8 mouse cellular contexts compared by ENCODE assay signal in the genomic region with DNA sequence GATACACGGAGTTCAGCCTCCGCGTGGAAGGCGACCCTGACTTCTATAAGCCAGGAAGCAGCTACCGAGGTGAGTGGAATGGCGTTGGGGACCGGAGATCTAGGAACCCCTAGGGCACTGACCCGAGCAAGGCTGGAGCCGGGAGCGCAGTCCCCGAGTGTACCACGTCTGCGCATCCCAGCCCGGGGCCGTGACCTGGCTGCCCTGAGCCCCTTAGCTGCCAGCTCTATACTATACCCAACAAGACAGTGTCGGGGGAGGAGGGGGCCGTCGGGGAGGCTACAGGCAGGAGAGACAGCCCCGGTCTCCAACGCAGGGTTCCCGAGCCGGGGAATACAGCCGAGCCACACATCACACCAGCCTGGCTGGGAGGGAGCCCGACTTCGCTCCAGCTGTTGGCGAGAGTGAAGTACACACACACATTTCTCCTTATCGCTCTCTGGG. TPM values are rescaled to one million over a fixed set of nuclear protein-coding genes. Genes with fewer than 3 reads are reported as not detected.
DNase-seq lines count a peak whose midpoint lies in the region; ATAC-seq lines count a peak whose summit lies in the region.

No protein-coding gene starts in this region.

- peak overlapping the region; percentile 49 for H3K4me2 ChIP-seq in liver, embryonic 15.5 days

- H3K27ac ChIP-seq in embryonic facial prominence, embryonic 10.5 days (replicated peaks): peak overlapping the region; percentile 84
- no peak overlapping the region for H3K27ac ChIP-seq in liver, embryonic 15.5 days (replicated peaks)

- peaks cover 50% of the 10 kb centered on the region for H3K4me1 ChIP-seq in embryonic facial prominence, embryonic 10.5 days
- H3K4me1 ChIP-seq in liver, embryonic 15.5 days (replicated peaks): no peaks in the 10 kb centered on the region

- peak; percentile 11 for DNase-seq in gastrocnemius, postnatal 10 days
- DNase-seq in gastrocnemius, postnatal 4 days (ENCODE audit: low spot score in 2 of 2): no peak
- DNase-seq in 3134 (ENCODE audit: extremely low read depth, insufficient read length, low spot score): peak; percentile 9
- DNase-seq in embryonic facial prominence, embryonic 10.5 days (ENCODE audit: low spot score): peak; percentile 58
- peak; percentile 20 for DNase-seq in heart, postnatal 4 days
- peak; percentile 23 for DNase-seq in right cerebral cortex, postnatal 14 days
- no peak for DNase-seq in yolk sac, embryonic 10.5 days (ENCODE audit: low spot score)

- peak overlapping the region; percentile 73 for H3K4me3 ChIP-seq in embryonic facial prominence, embryonic 10.5 days
- H3K4me3 ChIP-seq in liver, embryonic 15.5 days (replicated peaks): peak overlapping the region; percentile 15; the same call in 1 of the 2 replicates

- no peak overlapping the region for H3K9ac ChIP-seq in liver, embryonic 15.5 days

- H3K27me3 ChIP-seq in embryonic facial prominence, embryonic 10.5 days (replicated peaks; ENCODE audit: low read depth, poor library complexity, severe bottlenecking): peaks cover 58% of the 10 kb centered on the region
- peaks cover 59% of the 10 kb centered on the region for H3K27me3 ChIP-seq in liver, embryonic 15.5 days

- no peak for ATAC-seq in liver, embryonic 15.5 days (ENCODE audit: insufficient read depth)

- WGBS in embryonic facial prominence, embryonic 10.5 days: under 1% methylated on average over 27 of the region's 27 CpGs
- WGBS in liver, embryonic 15.5 days (ENCODE audit: insufficient replicate concordance): 2% methylated on average over 27 of the region's 27 CpGs

- peaks cover 7% of the 10 kb centered on the region for H3K9me3 ChIP-seq in embryonic facial prominence, embryonic 10.5 days
- no peaks in the 10 kb centered on the region for H3K9me3 ChIP-seq in liver, embryonic 15.5 days (replicated peaks)

- H3K36me3 ChIP-seq in embryonic facial prominence, embryonic 10.5 days (replicated peaks): peaks cover 4% of the 10 kb centered on the region; the same call in 1 of the 2 replicates
- no peaks in the 10 kb centered on the region for H3K36me3 ChIP-seq in liver, embryonic 15.5 days (replicated peaks)

RNA-seq across cellular contexts. Expression of gene Spon1, which starts 0.7 kb away (rescaled TPM):
- total RNA-seq in gastrocnemius, postnatal 10 days (2021): 1 to 10 TPM; 5.1 to 5.6 TPM
- 1 to 10 TPM; 6.1 to 7.1 TPM for total RNA-seq in gastrocnemius, postnatal 4 days (2021)
- 22.3 and 22.8 TPM in 2 replicates for polyA plus RNA-seq in embryonic facial prominence, embryonic 10.5 days (2016; fragmentation: Nextera tagmentation; extraction: Ambion mirVana)
- total RNA-seq in heart, postnatal 4 days (2021): 10 to 100 TPM; 28.6 to 32.7 TPM
- 0.55 and 0.96 TPM in 2 replicates for polyA plus RNA-seq in liver, embryonic 15.5 days (2015; fragmentation: Nextera tagmentation; extraction: Ambion mirVana)

Comparison
In these comparisons a context has a peak if more than half of its experiments do, and no peak if none do; other contexts are left out.
1. DNase-seq: peak in gastrocnemius, postnatal 10 days (single experiment), 3134 (single experiment), embryonic facial prominence, embryonic 10.5 days (single experiment), heart, postnatal 4 days (single experiment) and right cerebral cortex, postnatal 14 days (single experiment); none in gastrocnemius, postnatal 4 days (0 of 2) and yolk sac, embryonic 10.5 days (single experiment).